Mouse (Mus musculus) lung, postnatal 0 days (tissue): ENCODE data around the gene Hsd3b1. TPM values are rescaled to one million over a fixed set of nuclear protein-coding genes. Genes with fewer than 3 reads are reported as not detected.

Experiments
- ATAC-seq: fragments of 200-750 bp; cut with Nextera tagmentation; 2 replicates; pipeline ENCODE4 v1.8.0; 2017; ENCODE audit warnings: moderate library complexity
- DNase-seq: peaks from one replicate; pipeline ENCODE4 v3.0.0-alpha.2; 2016; ENCODE audit warnings: low spot score
- H3K27ac ChIP-seq: fragments of 300-500 bp; sonication (generic); 2 replicates; pipeline ENCODE4 v1.5.1; 2014; ENCODE audit warnings: antibody characterized with exemption, mild to moderate bottlenecking, low read length, mixed read lengths
- H3K27me3 ChIP-seq: fragments of 300-500 bp; sonication (generic); replicated peaks from 2 replicates; pipeline ENCODE4 v1.6.1; 2014; ENCODE audit warnings: low read length, mixed read lengths; ENCODE audit not compliant: insufficient read depth
- H3K36me3 ChIP-seq: fragments of 300-500 bp; sonication (generic); 2 replicates; pipeline ENCODE4 v1.6.1; 2014; ENCODE audit warnings: low read length, mixed read lengths; ENCODE audit not compliant: insufficient read depth
- H3K4me1 ChIP-seq: fragments of 300-500 bp; sonication (generic); 2 replicates; pipeline ENCODE4 v1.6.1; 2014; ENCODE audit warnings: antibody characterized with exemption, low read depth, low read length, mixed read lengths; ENCODE audit not compliant: insufficient read depth
- H3K4me2 ChIP-seq: fragments of 300-500 bp; sonication (generic); replicated peaks from 2 replicates; pipeline ENCODE4 v1.6.1; 2014; ENCODE audit warnings: low read depth, mild to moderate bottlenecking, low read length, moderate library complexity, mixed read lengths
- H3K4me3 ChIP-seq: fragments of 300-500 bp; sonication (generic); 2 replicates; pipeline ENCODE4 v1.5.1; 2014; ENCODE audit warnings: low read depth, low read length
- H3K9ac ChIP-seq: fragments of 300-500 bp; sonication (generic); replicated peaks from 2 replicates; pipeline ENCODE4 v1.6.1; 2014; ENCODE audit warnings: low read depth, mild to moderate bottlenecking
- H3K9me3 ChIP-seq: fragments of 300-500 bp; sonication (generic); 2 replicates; pipeline ENCODE4 v1.6.1; 2016; ENCODE audit warnings: low read length, mixed read lengths
- CTCF ChIP-seq: IDR thresholded peaks from 2 replicates; pipeline ENCODE4 v1.5.1; 2016; ENCODE audit warnings: antibody characterized with exemption, mild to moderate bottlenecking
- EP300 ChIP-seq: IDR thresholded peaks from 2 replicates; pipeline ENCODE4 v1.6.1; 2016; ENCODE audit warnings: antibody characterized with exemption, mild to moderate bottlenecking, control low read depth
- WGBS: fragments of 180-500 bp; shearing (Covaris S2); extraction: QIAGEN DNeasy Blood & Tissue Kit; methylation state at CpG from one replicate; pipeline ENCODE4 v1.1.7; 2014; 5-methylcytosine and 5-hydroxymethylcytosine counted together
- polyA plus RNA-seq: library from polyadenylated mRNA; unstranded; fragments of >200 nt; fragmentation: Nextera tagmentation; extraction: Ambion mirVana; gene quantifications from 2 replicates; pipeline ENCODE4 v1.2.1, GENCODE M21; 2015

Gene Hsd3b1
- polyA plus RNA-seq, 1 experiment from 2014 or later = not detected

DNA sequence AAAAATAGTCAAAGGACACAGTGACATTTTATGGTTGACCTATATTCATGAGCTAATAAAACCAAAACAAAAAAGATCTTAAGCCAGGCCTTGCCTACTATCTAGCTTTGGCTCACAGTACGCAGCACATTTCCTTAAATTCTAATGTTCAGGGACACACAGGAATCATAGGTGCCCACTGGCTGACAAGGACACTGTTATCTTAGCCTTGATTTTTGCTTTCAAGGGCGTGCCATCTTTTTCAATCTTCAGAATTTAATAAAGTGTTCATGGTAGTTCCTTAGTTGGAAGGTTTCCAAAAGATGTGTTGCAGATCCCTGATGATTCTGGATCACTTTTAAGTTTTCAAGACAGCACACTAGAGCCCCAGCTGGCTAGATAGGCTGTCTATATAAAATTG is 21.2 kb upstream of the Hsd3b1 start:
- Histone ChIP-seq H3K27me3 (no peaks in the 10 kb centered on the region), H3K4me3 (no peak overlapping the region), H3K9ac (no peak overlapping the region), H3K36me3 (no peaks in the 10 kb centered on the region), H3K27ac (no peak overlapping the region), H3K4me1 (no peaks in the 10 kb centered on the region), H3K4me2 (no peak overlapping the region), H3K9me3 (no peaks in the 10 kb centered on the region)
- DNase-seq (no peak), ATAC-seq (no peak)
- TF ChIP-seq EP300 (no peak), CTCF (no peak)
- 72% methylated on average over 2 of the region's 2 CpGs for WGBS

DNA sequence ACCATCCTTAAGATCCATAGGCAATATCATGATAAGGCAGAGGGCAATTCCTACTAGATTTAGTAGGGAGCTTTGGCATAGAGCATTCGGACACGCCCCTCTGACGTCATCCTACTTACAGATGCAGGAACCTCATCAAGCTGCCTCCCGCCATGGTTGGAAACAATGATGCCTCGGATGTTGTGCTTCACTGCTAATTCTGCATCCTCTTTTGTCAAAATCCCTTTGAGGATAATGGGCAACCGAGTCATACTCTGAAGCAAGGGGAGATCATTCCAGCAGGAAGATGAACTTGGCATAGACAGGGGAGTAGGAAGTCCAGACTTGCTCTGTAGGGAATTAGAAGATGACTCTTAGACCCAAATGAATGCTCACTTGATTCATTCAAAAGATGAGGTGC is 20.6 kb upstream of the Hsd3b1 start:
- no peak overlapping the region for H3K4me2 ChIP-seq
- H3K27ac ChIP-seq = no peak overlapping the region
- DNase-seq (no peak), ATAC-seq (no peak)
- H3K36me3 ChIP-seq = no peaks in the 10 kb centered on the region
- no peaks in the 10 kb centered on the region for H3K9me3 ChIP-seq
- no peaks in the 10 kb centered on the region for H3K27me3 ChIP-seq
- TF ChIP-seq EP300 (no peak), CTCF (no peak)
- 72% methylated on average over 6 of the region's 6 CpGs for WGBS
- H3K4me3 ChIP-seq = no peak overlapping the region
- H3K9ac ChIP-seq = no peak overlapping the region
- H3K4me1 ChIP-seq = no peaks in the 10 kb centered on the region

DNA sequence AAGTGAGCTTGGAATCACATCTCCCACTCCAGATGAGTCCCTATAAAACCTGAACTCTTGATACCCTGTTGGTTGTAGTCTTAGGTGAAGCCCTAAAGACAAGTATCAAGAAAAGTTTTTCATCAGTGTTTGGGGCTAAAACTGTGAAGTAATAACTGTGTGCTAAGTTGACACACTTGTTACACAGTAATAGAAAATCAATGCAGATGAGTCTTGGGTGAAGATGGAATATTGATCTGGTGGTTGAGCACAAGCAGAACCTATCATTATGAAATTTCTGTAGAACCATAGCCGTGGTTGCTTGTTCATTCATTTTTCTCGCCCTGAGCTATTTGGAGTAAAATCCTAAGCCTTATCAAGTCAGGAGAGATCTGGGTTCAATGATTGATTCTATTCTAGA is 8.6 kb upstream of the Hsd3b1 start:
- no peak for ATAC-seq
- Histone ChIP-seq H3K27me3 (no peaks in the 10 kb centered on the region), H3K4me1 (no peaks in the 10 kb centered on the region), H3K9me3 (no peaks in the 10 kb centered on the region), H3K9ac (no peak overlapping the region), H3K4me2 (no peak overlapping the region), H3K27ac (no peak overlapping the region), H3K36me3 (no peaks in the 10 kb centered on the region), H3K4me3 (no peak overlapping the region)
- TF ChIP-seq CTCF (no peak), EP300 (no peak)
- 74% methylated on average over 2 of the region's 2 CpGs for WGBS
- no peak for DNase-seq

DNA sequence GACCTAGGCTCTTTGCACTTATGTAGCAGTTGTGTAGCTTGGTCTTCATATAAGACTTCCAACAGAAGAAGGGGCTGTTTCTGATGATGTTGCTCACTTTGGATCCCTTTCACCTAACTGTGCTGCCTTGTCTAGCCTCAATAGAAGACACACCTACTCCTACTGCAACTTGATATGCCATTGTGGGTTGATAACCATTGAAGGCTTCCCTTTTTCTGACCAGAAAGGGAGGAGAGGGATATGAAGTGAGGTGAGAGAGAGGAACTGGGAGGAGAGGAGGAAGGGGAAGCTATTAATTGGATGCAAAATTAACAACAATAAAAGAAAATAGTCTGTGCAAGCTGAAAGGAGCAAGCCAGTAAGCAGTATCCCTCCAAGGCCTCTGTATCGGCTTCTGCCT is 3.2 kb upstream of the Hsd3b1 start:
- no peaks in the 10 kb centered on the region for H3K9me3 ChIP-seq
- H3K4me1 ChIP-seq = no peaks in the 10 kb centered on the region
- DNase-seq (no peak), ATAC-seq (no peak)
- H3K36me3 ChIP-seq = no peaks in the 10 kb centered on the region
- WGBS = 86% methylated on average over 1 of the region's 1 CpGs
- no peak overlapping the region for H3K27ac ChIP-seq
- no peaks in the 10 kb centered on the region for H3K27me3 ChIP-seq
- no peak overlapping the region for H3K4me3 ChIP-seq
- no peak overlapping the region for H3K4me2 ChIP-seq
- TF ChIP-seq EP300 = no peak
- TF ChIP-seq CTCF = no peak
- no peak overlapping the region for H3K9ac ChIP-seq

DNA sequence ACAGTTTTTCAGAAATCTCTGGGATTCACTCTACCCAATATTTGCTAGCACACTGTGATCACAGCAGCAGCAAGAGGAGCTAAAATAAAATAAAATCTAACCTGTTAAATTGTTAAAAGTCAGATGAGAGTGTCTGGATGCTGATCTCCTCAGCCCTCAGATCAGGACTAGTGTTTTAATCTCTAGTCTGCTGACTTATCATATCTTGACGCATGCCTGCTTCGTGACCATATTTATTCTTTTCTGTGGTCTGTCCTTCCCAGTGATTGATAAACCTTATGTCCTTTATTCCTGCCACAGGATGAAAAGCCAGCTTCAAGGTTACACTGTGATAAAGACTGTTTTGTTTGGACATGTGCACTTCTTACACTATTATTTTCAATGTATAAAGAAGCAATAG is 1.5 kb downstream of the Hsd3b1 start:
- no peak overlapping the region for H3K4me3 ChIP-seq
- H3K4me1 ChIP-seq = no peaks in the 10 kb centered on the region
- 40% methylated on average over 2 of the region's 2 CpGs for WGBS
- ATAC-seq (no peak), DNase-seq (no peak)
- no peaks in the 10 kb centered on the region for H3K36me3 ChIP-seq
- no peaks in the 10 kb centered on the region for H3K9me3 ChIP-seq
- H3K27ac ChIP-seq = no peak overlapping the region
- TF ChIP-seq CTCF = no peak
- no peak for TF ChIP-seq EP300
- no peak overlapping the region for H3K9ac ChIP-seq
- no peak overlapping the region for H3K4me2 ChIP-seq
- no peaks in the 10 kb centered on the region for H3K27me3 ChIP-seq

DNA sequence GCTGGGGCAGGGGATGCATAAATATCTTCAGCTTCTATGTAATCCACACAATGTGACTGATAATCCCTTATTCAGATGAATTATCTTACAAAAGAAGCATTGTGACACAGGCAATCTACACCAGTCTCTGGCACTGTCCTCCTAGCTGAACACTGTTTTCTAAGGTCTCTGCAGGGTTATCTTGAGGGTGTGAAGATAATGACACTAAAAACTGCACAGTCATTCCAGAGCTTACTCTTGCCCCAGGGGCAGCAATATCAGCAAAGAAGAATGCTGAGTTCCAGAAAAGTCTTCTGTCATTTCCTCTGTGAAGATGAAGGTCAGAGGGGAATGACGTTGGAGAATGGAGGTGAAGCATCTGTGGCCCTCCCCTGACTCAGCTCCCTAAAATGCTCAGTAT is 2.7 kb downstream of the Hsd3b1 start:
- WGBS = 26% methylated on average over 1 of the region's 1 CpGs
- no peak for TF ChIP-seq EP300
- TF ChIP-seq CTCF = no peak

DNA sequence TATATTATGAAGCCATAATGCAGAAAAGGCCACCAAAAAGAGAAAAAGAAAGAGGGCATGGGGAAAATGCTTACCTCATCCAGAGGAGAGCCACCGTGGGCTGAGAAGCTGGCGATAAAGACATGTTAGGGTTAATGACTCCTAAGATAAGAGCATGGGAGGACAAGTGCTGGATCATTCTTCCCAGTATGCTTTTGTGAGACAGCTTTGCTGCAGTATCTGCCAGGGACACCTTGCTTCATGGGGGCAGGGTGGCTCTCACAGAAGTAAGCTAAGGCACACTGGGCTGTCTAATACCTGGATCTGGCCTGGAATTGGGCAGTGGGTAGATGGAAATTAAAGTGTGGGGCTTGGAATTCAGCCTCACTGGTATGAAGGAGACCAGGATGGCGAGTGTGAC is 4.4 kb downstream of the Hsd3b1 start:
- Histone ChIP-seq H3K4me2 (no peak overlapping the region), H3K27ac (no peak overlapping the region), H3K36me3 (no peaks in the 10 kb centered on the region), H3K9me3 (no peaks in the 10 kb centered on the region), H3K9ac (no peak overlapping the region), H3K4me1 (no peaks in the 10 kb centered on the region), H3K27me3 (no peaks in the 10 kb centered on the region), H3K4me3 (no peak overlapping the region)
- TF ChIP-seq CTCF = no peak
- TF ChIP-seq EP300 = no peak
- ATAC-seq = no peak
- no peak for DNase-seq
- 30% methylated on average over 3 of the region's 3 CpGs for WGBS

More for the DNA sequence above, 2.7 kb downstream of the Hsd3b1 start:
- Histone ChIP-seq H3K4me2 (no peak overlapping the region), H3K4me1 (no peaks in the 10 kb centered on the region), H3K27me3 (no peaks in the 10 kb centered on the region), H3K36me3 (no peaks in the 10 kb centered on the region), H3K9ac (no peak overlapping the region), H3K27ac (no peak overlapping the region), H3K9me3 (no peaks in the 10 kb centered on the region), H3K4me3 (no peak overlapping the region)
- no peak for DNase-seq
- ATAC-seq = no peak
